Mouse (Mus musculus): ENCODE data around the gene Olfr1261. TPM values are rescaled to one million over a fixed set of nuclear protein-coding genes. Genes with fewer than 3 reads are reported as not detected.

Olfr1261 gene
- not detected for polyA plus RNA-seq (2012; fragmentation: generic; extraction: Trizol)

GRCm38 (mm10) chr2:89990921-89991320 is at the start of gene Olfr1261:
TSS of gene Olfr1261 (plus strand) at chr2:89991221.

GRCm38 (mm10) chr2:89948564-89948963 is 42.5 kb upstream of the Olfr1261 start, which contains the start of gene Olfr1259:
TSS of gene Olfr1259 (minus strand) at chr2:89948664.

GRCm38 (mm10) chr2:89974184-89974583 is 16.8 kb upstream of the Olfr1261 start, which contains the start of gene Olfr1260:
TSS of gene Olfr1260 (plus strand) at chr2:89974340.

GRCm38 (mm10) chr2:89999845-90000244 is 8.8 kb downstream of the Olfr1261 start, which contains the start of gene Olfr1262:
TSS of gene Olfr1262 (plus strand) at chr2:90000145.

GRCm38 (mm10) chr2:90011831-90012230 is 20.8 kb downstream of the Olfr1261 start, which contains the start of gene Olfr1263:
TSS of gene Olfr1263 (plus strand) at chr2:90012131.

GRCm38 (mm10) chr2:90025477-90025876 is 34.5 kb downstream of the Olfr1261 start, which contains the start of gene Olfr1264:
TSS of gene Olfr1264 (minus strand) at chr2:90025577.

GRCm38 (mm10) chr2:90035037-90035436 is 44.0 kb downstream of the Olfr1261 start, which contains the start of gene Olfr1265:
TSS of gene Olfr1265 (plus strand) at chr2:90035337.

Other genes with a start within 250 kb of the Olfr1261 start
- not detected for gene Olfr1253, start 234.1 kb upstream of the Olfr1261 start, polyA plus RNA-seq (2012; fragmentation: generic; extraction: Trizol)
- gene Olfr1254, start 197.6 kb upstream of the Olfr1261 start, polyA plus RNA-seq (2012; fragmentation: generic; extraction: Trizol) = not detected
- not detected for gene Olfr1255, start 179.2 kb upstream of the Olfr1261 start, polyA plus RNA-seq (2012; fragmentation: generic; extraction: Trizol)
- not detected for gene Olfr1256, start 149.7 kb upstream of the Olfr1261 start, polyA plus RNA-seq (2012; fragmentation: generic; extraction: Trizol)
- not detected for gene Olfr48, start 143.0 kb upstream of the Olfr1261 start, polyA plus RNA-seq (2012; fragmentation: generic; extraction: Trizol)
- not detected for gene Olfr1257, start 112.8 kb upstream of the Olfr1261 start, polyA plus RNA-seq (2012; fragmentation: generic; extraction: Trizol)
- gene Olfr1258, start 63.9 kb upstream of the Olfr1261 start, polyA plus RNA-seq (2012; fragmentation: generic; extraction: Trizol) = not detected
- gene Olfr1259, start 42.6 kb upstream of the Olfr1261 start, polyA plus RNA-seq (2012; fragmentation: generic; extraction: Trizol) = not detected
- gene Olfr1260, start 16.9 kb upstream of the Olfr1261 start, polyA plus RNA-seq (2012; fragmentation: generic; extraction: Trizol) = not detected
- gene Olfr1262, start 8.9 kb downstream of the Olfr1261 start, polyA plus RNA-seq (2012; fragmentation: generic; extraction: Trizol) = not detected
- not detected for gene Olfr1263, start 20.9 kb downstream of the Olfr1261 start, polyA plus RNA-seq (2012; fragmentation: generic; extraction: Trizol)
- gene Olfr1264, start 34.4 kb downstream of the Olfr1261 start, polyA plus RNA-seq (2012; fragmentation: generic; extraction: Trizol) = not detected
- not detected for gene Olfr1265, start 44.1 kb downstream of the Olfr1261 start, polyA plus RNA-seq (2012; fragmentation: generic; extraction: Trizol)
- gene Olfr140, start 72.4 kb downstream of the Olfr1261 start, polyA plus RNA-seq (2012; fragmentation: generic; extraction: Trizol) = not detected
- gene Olfr1269, start 130.2 kb downstream of the Olfr1261 start, polyA plus RNA-seq (2012; fragmentation: generic; extraction: Trizol) = not detected
- not detected for gene Olfr32, start 151.1 kb downstream of the Olfr1261 start, polyA plus RNA-seq (2012; fragmentation: generic; extraction: Trizol)
- not detected for gene Olfr1270, start 161.9 kb downstream of the Olfr1261 start, polyA plus RNA-seq (2012; fragmentation: generic; extraction: Trizol)
- not detected for gene Olfr1506, start 233.3 kb downstream of the Olfr1261 start, polyA plus RNA-seq (2012; fragmentation: generic; extraction: Trizol)